Mouse (Mus musculus): ENCODE data around the gene Adprm.
"Not testable (repeated sequence)": the region's sequence is repeated elsewhere in the genome, so short reads cannot be mapped to it uniquely, and the experiment has no call there.

The Adprm gene

DNA sequence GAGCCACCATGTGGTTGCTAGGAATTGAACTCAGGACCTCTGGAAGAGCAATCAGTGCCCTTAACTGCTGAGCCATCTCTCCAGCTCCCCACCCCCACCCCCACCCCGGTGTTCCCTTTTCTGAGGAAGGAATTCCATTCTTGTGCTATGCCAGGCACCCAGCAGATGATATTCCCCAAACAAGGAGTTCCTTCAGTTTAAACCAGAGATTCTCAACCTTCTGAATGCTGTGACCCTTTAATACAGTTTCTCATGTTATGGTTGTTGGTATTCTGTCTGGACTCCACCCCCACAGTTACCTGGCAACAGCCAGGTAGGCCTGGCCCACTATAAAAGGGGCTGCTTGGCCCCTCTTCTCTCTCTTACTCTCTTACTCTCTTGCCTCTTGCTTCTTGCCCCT, 29.2 kb downstream of the Adprm start:
- not testable (repeated sequence) for DNase-seq (ENCODE audit: low spot score)

DNA sequence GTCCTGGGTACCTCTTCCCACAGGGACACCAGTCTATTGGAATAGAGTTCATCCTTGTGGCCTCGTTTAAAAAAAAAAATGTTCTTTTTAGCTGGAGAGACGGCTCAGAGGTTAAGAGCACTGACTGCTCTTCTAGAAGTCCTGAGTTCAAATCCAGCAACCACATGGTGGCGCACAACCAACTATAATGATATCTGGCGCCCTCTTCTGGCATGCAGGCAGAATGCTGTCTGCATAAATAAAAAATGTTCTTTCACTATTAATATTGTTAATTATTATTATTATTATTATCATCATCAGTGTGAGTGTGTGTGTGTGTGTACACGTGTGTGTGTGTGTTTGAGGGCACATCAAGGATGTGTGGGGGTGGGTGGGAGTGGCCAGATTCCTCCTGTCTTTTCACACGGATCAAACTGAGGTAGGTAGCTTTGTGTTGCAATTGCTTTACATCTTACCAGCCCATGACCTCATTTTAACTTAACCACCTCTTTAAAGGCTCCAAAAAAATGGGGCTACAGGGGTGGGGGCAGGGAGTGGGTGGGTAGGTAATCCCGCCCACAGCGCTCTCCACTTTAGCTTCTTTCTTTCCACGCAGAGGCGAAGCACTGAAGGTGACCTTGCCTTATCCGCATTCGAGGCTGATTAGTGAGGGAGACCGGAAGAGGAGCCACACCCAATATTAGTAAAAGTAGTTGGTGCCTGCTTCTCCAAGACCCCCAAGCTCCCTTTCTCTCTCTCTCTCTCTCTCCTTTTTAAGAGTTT, 29.9 kb downstream of the Adprm start:
- no peak for DNase-seq (ENCODE audit: low spot score)

DNA sequence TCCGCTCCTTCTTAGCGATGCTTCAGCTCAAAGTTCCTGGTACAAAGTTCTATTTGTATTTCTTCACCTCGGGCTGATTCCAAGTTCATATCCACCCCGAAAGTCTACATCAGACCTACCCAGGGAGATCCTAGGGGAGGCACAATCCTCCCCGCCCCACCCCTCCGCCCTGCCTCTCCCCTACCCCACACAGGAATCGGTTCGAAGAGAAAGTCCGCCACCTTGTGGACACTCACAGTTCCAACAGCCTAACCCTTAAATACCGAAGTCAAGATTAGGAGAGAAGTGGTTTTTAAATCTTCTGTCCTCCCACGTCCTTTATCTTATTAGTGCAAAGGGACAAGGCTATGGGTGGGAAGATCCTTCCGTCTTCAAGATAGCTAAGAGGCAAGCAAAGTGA, 31.4 kb downstream of the Adprm start:
- DNase-seq (ENCODE audit: low spot score) = peak; percentile 33

DNA sequence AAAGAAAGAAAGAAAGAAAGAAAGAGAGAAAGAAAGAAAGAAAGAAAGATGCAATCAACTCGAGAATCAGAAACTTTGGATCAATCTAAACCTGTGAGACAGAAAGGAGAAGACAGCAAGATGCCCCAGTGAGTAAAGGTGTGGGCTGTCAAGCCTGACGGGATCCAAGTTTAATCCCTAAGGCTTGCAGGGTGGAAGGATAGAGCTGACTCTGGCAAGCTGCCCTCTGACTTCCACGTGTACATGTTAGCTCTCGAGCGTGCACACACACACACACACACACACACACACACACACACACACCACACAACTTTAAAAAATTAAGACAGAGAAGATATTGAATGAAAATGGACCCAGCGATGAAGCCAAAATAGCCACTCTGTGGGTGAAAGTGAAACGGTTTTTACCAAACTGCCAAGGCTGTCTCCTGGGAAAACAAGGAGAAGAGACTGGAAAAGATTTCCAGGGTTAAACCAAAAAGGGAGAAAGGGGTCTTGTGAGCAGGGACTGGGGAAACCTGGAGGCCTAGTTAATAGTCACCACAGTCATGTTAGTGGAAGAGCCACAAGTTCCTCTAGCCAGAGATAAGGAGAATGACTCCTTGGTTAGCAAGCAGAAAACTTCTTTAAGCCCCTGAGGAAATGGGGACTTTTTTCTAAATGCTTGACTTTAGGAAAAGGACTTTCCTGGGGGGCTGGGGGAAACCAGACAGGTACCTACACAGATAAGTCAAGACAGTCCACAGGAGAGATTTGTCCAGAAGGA, 32.5 kb downstream of the Adprm start:
- no peak for DNase-seq (ENCODE audit: low spot score)

DNA sequence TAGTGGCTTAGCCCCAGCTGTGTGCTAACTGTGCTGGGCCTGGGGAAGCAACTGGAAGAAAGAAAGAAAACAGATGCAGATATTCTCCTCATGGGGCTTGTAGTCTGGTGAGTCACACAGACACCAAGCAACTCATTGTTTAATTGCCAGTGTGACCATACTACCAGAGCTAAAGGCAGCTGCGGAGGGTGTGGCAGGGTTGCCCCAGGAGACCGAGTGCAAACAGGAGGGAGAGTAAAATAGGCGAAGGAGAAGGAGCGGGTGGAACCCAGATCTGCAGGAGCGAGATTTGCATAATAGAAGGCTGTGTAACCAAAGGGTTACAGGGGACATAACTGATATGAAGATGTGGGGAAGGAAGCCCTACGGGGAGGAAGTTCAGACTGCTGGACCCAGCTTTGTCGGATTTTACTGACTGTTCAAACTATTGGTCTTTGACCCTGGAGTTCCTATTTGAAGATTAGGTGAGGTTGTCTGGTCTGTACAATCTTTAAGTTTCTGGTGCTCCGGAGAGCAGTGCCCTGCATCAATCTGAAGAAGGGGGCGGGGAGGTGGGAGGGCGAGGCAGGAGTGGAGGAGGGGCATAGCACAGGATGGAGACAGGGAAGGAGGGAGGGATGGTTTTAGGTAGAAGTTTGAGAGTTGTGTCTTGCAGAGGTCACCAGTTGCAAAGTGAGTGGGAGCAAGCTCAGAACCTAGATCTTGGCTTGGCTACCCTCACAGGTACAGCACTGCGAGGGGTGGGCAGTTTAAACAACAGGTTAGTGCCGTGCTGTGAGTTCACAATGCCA, 34.4 kb downstream of the Adprm start:
- no peak for DNase-seq (ENCODE audit: low spot score)

DNA sequence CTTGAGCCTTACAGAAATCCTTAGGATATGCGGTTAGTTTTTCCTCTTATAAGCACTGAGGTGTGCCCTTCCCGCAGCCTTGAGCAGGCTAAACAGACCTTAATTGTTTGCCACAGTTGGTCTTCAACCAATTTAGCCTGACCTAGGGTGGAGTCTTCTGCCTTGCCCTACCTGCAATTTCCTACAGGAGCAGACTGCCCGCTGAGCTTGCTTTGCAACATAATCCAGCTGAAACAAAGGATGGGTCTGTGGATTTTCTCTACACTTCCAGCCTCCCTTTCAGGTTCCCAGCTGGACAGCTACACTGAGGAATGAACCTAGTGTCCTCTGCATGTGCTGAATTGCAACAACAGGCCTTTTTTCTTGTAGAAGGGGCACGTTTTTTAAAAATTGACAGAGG, 40.8 kb downstream of the Adprm start:
- no peak for DNase-seq (ENCODE audit: low spot score)

DNA sequence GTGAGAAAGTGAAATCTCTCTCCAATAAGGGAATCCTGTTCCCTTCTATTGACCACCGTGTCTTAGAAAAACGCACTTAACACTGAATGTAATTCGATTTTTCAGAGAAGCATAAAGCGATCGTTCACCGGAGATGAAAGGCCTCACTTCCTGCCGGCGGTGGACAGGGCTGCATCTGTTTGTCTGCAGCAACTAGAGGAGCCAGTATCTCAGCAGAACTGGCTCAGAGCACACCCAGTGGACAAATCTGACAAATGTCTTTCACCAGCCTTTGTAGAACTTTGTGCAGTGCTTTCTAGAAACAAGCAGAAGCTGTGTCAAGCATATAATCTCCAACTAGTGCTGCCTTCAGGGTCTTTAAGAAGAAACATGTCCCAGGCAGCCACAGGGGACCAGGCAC, 42.0 kb downstream of the Adprm start:
- no peak for DNase-seq (ENCODE audit: low spot score)

DNA sequence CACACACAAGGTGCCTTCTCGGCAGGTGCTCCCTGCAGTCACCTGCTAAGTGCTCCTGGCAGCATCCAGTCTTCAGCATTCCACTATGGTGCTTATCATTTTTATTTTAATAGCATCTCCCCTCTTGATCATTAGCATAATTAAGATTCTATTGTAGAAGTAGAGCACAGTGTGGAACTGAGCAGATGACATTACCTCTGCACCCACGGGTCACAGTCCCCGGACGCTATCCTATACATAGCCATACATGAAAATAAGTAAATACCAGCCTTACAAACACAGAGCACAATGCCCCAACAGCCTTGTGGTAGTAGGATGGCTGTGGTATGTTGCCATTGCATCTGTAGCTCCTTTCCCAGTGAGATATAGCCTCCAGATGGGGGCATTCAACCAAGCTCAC, 43.9 kb downstream of the Adprm start:
- DNase-seq (ENCODE audit: low spot score) = no peak

DNA sequence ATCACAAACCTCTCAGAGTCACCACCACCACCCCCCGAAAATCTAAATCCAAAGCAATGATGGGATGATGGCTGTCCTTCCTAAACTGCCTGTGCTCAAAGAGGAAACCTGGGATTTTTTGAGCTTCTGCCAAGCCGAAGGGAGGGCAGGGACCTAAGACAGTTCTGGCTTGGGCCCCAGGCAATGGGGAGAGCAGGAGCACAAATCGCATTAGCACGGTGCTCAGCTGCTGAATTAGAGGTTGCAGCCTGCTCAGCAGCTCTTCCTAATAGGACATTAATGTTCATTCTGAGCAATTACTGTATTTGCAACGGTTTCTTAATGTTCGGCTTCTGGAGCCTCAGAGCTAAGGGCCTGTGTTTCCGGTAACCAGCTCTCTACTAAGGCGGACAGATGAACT, 44.4 kb downstream of the Adprm start:
- no peak for DNase-seq (ENCODE audit: low spot score)

DNA sequence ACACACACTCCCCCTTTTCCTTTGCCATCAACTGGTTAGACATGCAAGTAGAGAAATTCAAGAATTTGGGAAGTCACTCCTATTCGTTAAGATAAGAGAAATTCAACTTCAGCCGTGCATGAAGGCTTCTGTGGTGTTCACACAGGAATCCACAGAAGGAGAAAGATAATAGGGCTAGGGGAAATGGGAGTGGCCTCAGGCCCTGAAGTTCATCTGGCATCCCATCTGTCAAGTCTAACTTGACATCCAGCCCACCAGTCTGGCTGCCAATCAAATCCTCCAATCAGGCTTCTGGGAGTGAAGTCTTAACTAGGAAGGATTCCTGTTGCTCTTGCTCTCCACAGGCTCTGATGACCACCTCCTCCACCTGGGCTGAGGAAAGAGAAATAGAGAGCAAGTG, 49.5 kb downstream of the Adprm start:
- DNase-seq (ENCODE audit: low spot score) = no peak

DNA sequence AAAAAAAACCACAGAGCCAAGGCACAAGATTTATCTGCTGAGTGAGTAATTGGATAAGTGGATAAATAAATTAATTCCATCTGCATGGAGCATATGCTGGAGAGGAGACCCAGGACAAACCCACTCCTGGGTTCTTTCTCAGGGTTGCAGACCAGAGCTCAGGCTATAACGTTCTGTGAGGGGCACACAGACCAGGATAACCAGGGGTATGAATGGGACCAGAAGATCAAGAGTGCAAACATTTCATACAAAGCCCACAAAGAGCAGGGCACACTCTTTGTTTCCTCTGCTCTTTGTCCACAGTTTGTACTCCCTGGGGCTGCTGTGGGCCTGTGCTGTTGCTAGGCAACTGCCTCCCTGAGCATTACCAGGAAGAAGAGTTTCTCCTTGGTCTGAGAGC, 50.7 kb downstream of the Adprm start:
- no peak for DNase-seq (ENCODE audit: low spot score)

DNA sequence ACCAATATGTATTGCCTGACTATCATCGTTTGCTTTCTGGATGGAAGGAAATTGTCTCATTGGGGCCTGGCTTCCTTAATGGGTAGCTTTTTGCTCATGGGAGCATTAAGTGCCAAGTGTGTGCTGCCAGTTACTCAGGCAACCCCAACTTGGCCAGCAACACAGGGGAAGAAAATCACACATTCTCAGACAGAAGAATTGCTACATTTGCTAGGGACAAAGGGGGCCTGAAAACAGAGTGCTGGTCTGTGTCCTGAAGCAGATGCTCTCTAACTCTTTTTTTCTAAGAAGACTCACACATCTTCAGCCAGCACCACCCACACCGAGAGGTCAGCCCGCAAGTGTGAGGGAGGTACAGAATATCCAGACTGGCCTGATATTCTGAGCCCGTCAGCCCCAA, 51.7 kb downstream of the Adprm start:
- no peak for DNase-seq (ENCODE audit: low spot score)

DNA sequence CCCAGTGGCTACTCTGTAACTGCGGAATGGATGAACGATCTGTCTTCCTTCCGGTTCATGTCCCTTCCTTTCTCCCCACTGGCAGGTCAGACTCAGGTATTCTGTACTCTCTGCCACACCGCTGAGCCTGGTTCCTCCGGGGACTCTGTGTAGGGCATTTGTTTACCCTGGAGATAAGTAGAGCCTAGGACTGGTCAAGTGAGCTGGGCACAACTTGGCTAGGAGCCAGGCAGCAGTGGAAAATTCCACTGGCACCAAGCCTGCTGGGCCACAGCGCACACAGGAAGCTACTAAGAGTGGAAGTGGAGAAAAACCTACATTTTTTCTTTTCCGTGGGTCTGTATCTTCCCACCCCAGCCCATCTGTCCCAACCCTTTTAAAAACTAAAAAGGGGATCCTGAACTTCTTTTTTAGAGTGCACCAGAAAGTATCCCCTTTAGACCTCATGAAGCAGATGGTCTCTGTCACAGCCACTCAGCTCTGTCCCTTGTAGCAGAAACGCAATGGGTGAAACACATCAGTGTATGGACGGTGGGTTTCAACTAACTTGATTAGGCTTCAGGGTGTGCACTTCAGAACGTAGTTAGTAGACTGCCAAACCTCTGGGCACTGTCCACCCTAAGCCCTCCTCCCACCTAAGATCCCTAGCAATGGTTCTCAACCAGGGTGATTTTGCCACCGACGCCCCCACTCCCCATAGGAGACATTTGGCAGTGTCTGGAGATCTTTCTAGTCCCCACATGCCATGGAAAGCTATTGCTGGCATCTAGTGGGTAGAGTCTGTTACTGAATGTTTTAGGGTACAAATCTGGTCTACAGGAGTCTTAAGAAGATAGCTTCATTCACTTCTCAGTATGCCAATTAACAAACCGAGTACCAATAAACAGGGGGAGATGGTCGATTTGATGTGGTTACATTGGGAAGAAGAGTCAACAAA, 53.7 kb downstream of the Adprm start:
- no peak for DNase-seq (ENCODE audit: low spot score)

DNA sequence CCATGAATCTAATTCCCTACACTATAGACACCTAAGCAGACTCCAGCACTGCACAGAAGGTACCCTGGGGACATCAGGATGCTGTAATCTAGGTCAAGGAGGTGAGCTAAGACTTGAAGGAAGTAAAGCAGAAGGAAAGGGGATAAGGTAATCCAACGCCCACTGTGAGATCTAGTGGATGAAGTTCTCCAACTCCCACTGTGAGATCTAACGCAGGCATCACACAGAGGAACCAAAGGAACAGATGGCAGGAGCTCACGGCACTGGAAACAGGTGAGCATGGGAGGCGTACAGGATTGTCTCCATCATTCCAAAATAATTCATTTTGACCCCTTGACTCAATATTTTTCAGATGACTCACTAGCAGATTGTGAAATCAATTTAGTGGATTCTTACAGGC, 55.9 kb downstream of the Adprm start:
- DNase-seq (ENCODE audit: low spot score) = no peak

DNA sequence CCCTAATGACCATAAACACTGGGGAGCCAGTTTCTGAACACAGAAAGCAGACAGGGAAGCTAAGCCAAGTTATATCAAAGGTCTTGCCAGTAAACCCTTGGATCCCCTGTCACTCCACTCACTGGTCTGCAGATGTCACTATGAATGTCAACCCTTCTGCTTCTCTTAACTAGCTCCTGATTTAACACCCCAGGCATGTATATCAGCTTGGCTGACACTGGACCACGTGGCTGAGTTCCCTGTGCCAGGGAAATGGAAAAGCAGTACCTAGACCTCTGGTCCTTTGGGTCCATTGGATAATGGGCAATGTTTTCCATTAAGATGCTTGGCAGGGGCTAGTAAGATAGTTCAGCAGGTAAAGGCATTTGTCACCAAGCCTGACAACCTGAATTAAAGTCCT, 58.7 kb downstream of the Adprm start:
- no peak for DNase-seq (ENCODE audit: low spot score)

DNA sequence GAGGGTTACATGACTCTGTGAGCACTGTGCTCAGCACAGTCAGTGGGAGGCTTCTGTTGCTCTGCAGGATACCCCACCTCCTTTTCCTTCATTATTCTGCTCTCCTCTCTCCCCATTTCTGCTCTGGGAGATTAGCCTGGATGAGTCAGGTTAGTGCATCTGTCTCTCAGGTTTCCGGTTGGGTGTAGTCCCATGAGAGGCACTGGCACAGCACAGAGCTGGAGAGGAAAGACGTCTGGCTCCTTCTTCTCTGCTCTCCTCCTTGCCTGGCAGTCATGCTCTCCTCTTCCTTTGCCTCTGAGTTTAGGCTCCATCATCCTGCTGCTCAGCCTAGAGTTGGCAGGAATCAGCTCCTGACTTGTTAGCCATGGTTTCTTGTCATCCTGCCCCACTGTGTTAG, 60.2 kb downstream of the Adprm start:
- DNase-seq (ENCODE audit: low spot score) = no peak

Data from layer of hippocampus, adult 9-10 months (tissue).